ENCODE assay signal across 8 mouse cellular contexts in the genomic region with DNA sequence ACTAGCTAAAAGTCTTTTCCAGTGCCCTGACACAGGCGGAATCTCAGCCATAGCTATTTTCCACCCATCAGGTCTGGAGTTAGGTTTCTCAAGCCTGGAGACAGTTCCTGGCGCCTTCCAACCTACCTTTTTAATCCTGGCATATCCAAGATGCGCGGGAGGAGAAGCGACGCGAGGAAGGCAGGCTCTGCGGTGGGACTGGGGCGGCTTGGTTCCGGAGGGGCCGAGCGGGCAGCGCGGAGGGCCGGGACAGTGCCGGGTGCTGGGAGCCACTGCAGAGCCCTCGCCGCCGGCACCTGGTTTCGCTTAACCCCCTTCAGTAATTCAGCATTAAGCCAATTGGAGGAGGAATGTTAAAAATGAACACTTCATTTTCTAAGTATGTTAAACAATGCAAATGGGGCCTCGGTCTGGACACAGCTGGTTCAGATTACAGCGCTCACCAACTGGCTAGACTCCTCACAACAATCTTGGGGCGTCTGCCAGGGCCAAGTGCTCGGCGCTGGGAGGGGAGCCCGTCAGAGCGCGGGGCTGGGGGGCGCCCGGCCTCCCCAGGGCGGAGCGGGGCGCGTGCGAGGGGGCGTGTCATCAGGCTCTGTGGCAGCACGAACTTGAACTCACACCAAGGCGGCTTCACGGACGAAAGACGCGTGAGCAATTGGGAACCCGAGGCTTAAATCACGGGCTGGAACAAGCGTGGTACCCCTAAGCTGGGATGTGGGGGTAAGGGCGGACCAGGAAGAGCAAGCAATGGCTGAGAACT. TPM values are rescaled to one million over a fixed set of nuclear protein-coding genes. Genes with fewer than 3 reads are reported as not detected.
DNase-seq lines count a peak whose midpoint lies in the region; ATAC-seq and TF ChIP-seq lines count a peak whose summit lies in the region.

Gene Fbln5 (minus strand): TSS at position 448 of the 763 bp plus-strand sequence.

- DNase-seq in thymus, adult 2 months: peak; percentile 16
- DNase-seq in thymus, adult 18-20 months: no peak
- DNase-seq in ovary, postnatal 14 days (ENCODE audit: low spot score): peak; percentile 34
- no peak for DNase-seq in T-cell, adult 2 months (ENCODE audit: low spot score)

- TF ChIP-seq POLR2A in thymus, adult 2 months (IDR thresholded peaks at IDR 0.05; ENCODE audit: control insufficient read depth, extremely low read depth, insufficient read depth, low read length, poor library complexity): no peak

- peak within 1 kb of the TSS; percentile 13 for H3K4me3 ChIP-seq in thymus, adult 2 months (ENCODE audit: control insufficient read depth, insufficient read depth, low read length)
- peak within 1 kb of the TSS; percentile 53 for H3K4me3 ChIP-seq in embryonic facial prominence, embryonic 15.5 days (replicated peaks)
- peak within 1 kb of the TSS; percentile 54 to 62 for H3K4me3 ChIP-seq in heart, embryonic 14.5 days (ENCODE audit: control insufficient read depth in 1 of 2, insufficient read depth in 1 of 2, low read depth in 1 of 2, low read length in 2 of 2)
- H3K4me3 ChIP-seq in kidney, embryonic 16.5 days (ENCODE audit: low read length): peak within 1 kb of the TSS; percentile 60
- H3K4me3 ChIP-seq in lung, embryonic 16.5 days (ENCODE audit: low read length): peak within 1 kb of the TSS; percentile 60

- ATAC-seq in embryonic facial prominence, embryonic 15.5 days (ENCODE audit: insufficient number of reproducible peaks, low FRiP score, low TSS enrichment, low read depth): peak; percentile 89
- peak; percentile 62 for ATAC-seq in heart, embryonic 14.5 days (ENCODE audit: insufficient number of reproducible peaks, insufficient read depth, low FRiP score, low read depth)
- peak; percentile 93 for ATAC-seq in kidney, embryonic 16.5 days (ENCODE audit: low FRiP score, low TSS enrichment)
- peak; percentile 94 for ATAC-seq in lung, embryonic 16.5 days (ENCODE audit: low read depth)

- H3K27ac ChIP-seq in thymus, adult 2 months (ENCODE audit: control insufficient read depth, insufficient read depth, low read length): no peak within 1 kb of the TSS
- H3K27ac ChIP-seq in embryonic facial prominence, embryonic 15.5 days (replicated peaks): peak within 1 kb of the TSS; percentile 97
- peak within 1 kb of the TSS; percentile 66 to 68 for H3K27ac ChIP-seq in heart, embryonic 14.5 days (replicated peaks in 1 of 2; ENCODE audit: control insufficient read depth in 1 of 2, insufficient read depth in 1 of 2, low read depth in 2 of 2, low read length in 2 of 2)
- peak within 1 kb of the TSS; percentile 91 for H3K27ac ChIP-seq in kidney, embryonic 16.5 days (ENCODE audit: low read length)
- H3K27ac ChIP-seq in lung, embryonic 16.5 days (ENCODE audit: low read length): peak within 1 kb of the TSS; percentile 89

- H3K9ac ChIP-seq in embryonic facial prominence, embryonic 15.5 days: peak within 1 kb of the TSS; percentile 23; the same call in 1 of the 2 replicates
- H3K9ac ChIP-seq in heart, embryonic 14.5 days (ENCODE audit: low read length): peak within 1 kb of the TSS; percentile 64
- H3K9ac ChIP-seq in kidney, embryonic 16.5 days (replicated peaks; ENCODE audit: low read length): peak within 1 kb of the TSS; percentile 64
- peak within 1 kb of the TSS; percentile 64 for H3K9ac ChIP-seq in lung, embryonic 16.5 days (ENCODE audit: low read length)

- no peak for TF ChIP-seq CTCF in thymus, adult 2 months (IDR thresholded peaks at IDR 0.05; ENCODE audit: borderline replicate concordance, control insufficient read depth, extremely low read depth, insufficient read depth, low read length, poor library complexity)

- peaks cover 3% of the 10 kb centered on the region; the same call in 1 of the 2 replicates for H3K27me3 ChIP-seq in thymus, adult 2 months (ENCODE audit: control insufficient read depth, insufficient read depth, low read length)
- peaks cover 11% of the 10 kb centered on the region; the same call in 1 of the 2 replicates for H3K27me3 ChIP-seq in embryonic facial prominence, embryonic 15.5 days
- H3K27me3 ChIP-seq in heart, embryonic 14.5 days (ENCODE audit: control insufficient read depth, insufficient read depth, low read length): no peaks in the 10 kb centered on the region
- no peaks in the 10 kb centered on the region for H3K27me3 ChIP-seq in kidney, embryonic 16.5 days (ENCODE audit: insufficient read depth, low read length)
- no peaks in the 10 kb centered on the region for H3K27me3 ChIP-seq in lung, embryonic 16.5 days (ENCODE audit: control insufficient read depth, insufficient read depth, low read depth, low read length)

- H3K9me3 ChIP-seq in embryonic facial prominence, embryonic 15.5 days (replicated peaks): no peaks in the 10 kb centered on the region
- H3K9me3 ChIP-seq in heart, embryonic 14.5 days (ENCODE audit: control insufficient read depth, low read length): no peaks in the 10 kb centered on the region
- no peaks in the 10 kb centered on the region for H3K9me3 ChIP-seq in kidney, embryonic 16.5 days (ENCODE audit: low read length)
- no peaks in the 10 kb centered on the region for H3K9me3 ChIP-seq in lung, embryonic 16.5 days (ENCODE audit: control insufficient read depth, low read length)

- no peaks in the 10 kb centered on the region for H3K36me3 ChIP-seq in thymus, adult 2 months (ENCODE audit: control insufficient read depth, insufficient read depth, low read length)
- no peaks in the 10 kb centered on the region for H3K36me3 ChIP-seq in embryonic facial prominence, embryonic 15.5 days
- H3K36me3 ChIP-seq in heart, embryonic 14.5 days (ENCODE audit: control insufficient read depth, insufficient read depth, low read length): no peaks in the 10 kb centered on the region
- no peaks in the 10 kb centered on the region for H3K36me3 ChIP-seq in kidney, embryonic 16.5 days (ENCODE audit: insufficient read depth, low read length)
- H3K36me3 ChIP-seq in lung, embryonic 16.5 days (ENCODE audit: control insufficient read depth, insufficient read depth, low read length): no peaks in the 10 kb centered on the region

- WGBS in thymus, adult 2 months: 3% methylated on average over 46 of the region's 46 CpGs
- WGBS in embryonic facial prominence, embryonic 15.5 days: under 1% methylated on average over 46 of the region's 46 CpGs
- under 1% methylated on average over 46 of the region's 46 CpGs for WGBS in heart, embryonic 14.5 days
- 1% methylated on average over 46 of the region's 46 CpGs for WGBS in kidney, embryonic 16.5 days
- WGBS in lung, embryonic 16.5 days: under 1% methylated on average over 46 of the region's 46 CpGs

- peaks cover 10% of the 10 kb centered on the region; the same call in 1 of the 2 replicates for H3K4me1 ChIP-seq in thymus, adult 2 months (replicated peaks; ENCODE audit: control insufficient read depth, insufficient read depth, low read length)
- H3K4me1 ChIP-seq in embryonic facial prominence, embryonic 15.5 days: peaks cover 15% of the 10 kb centered on the region
- peaks cover 7 to 16% of the 10 kb centered on the region in 2 experiments; a peak in 2 of 4 replicates for H3K4me1 ChIP-seq in heart, embryonic 14.5 days (ENCODE audit: control insufficient read depth in 2 of 2, insufficient read depth in 2 of 2, low read length in 2 of 2)
- peaks cover 13% of the 10 kb centered on the region; the same call in 1 of the 2 replicates for H3K4me1 ChIP-seq in kidney, embryonic 16.5 days (ENCODE audit: insufficient read depth, low read length)
- H3K4me1 ChIP-seq in lung, embryonic 16.5 days (replicated peaks; ENCODE audit: control insufficient read depth, insufficient read depth, low read length): peaks cover 16% of the 10 kb centered on the region

- H3K4me2 ChIP-seq in embryonic facial prominence, embryonic 15.5 days (replicated peaks): peak within 1 kb of the TSS; percentile 82
- peak within 1 kb of the TSS; percentile 98 for H3K4me2 ChIP-seq in heart, embryonic 14.5 days (ENCODE audit: low read length)
- peak within 1 kb of the TSS; percentile 92 for H3K4me2 ChIP-seq in kidney, embryonic 16.5 days (replicated peaks; ENCODE audit: low read depth, low read length)
- peak within 1 kb of the TSS; percentile 87 for H3K4me2 ChIP-seq in lung, embryonic 16.5 days (ENCODE audit: low read depth, low read length)

RNA-seq across cellular contexts. Expression of gene Fbln5, which starts in this region (rescaled TPM):
- polyA plus RNA-seq in thymus, adult 2 months (2012; rRNA removed): 11.1 and 16.3 TPM in 2 replicates
- 149 and 160 TPM in 2 replicates for polyA plus RNA-seq in embryonic facial prominence, embryonic 15.5 days (2015; fragmentation: Nextera tagmentation; extraction: Ambion mirVana)
- polyA plus RNA-seq in heart, embryonic 14.5 days (2014; fragmentation: Nextera tagmentation; extraction: Ambion mirVana): 108 and 152 TPM in 2 replicates
- 135 and 143 TPM in 2 replicates for polyA plus RNA-seq in kidney, embryonic 16.5 days (2015; fragmentation: Nextera tagmentation; extraction: Ambion mirVana)
- 180 and 194 TPM in 2 replicates for polyA plus RNA-seq in lung, embryonic 16.5 days (2015; fragmentation: Nextera tagmentation; extraction: Ambion mirVana)

Comparison
In these comparisons a context has a peak if more than half of its experiments do, and no peak if none do; other contexts are left out.
1. DNase-seq: peak in thymus, adult 2 months (single experiment) and ovary, postnatal 14 days (single experiment); none in thymus, adult 18-20 months (0 of 2) and T-cell, adult 2 months (single experiment).
2. Peak in every context shown above with its lines, with median percentiles within 50 percentile points of each other: H3K4me3 ChIP-seq, ATAC-seq, H3K4me2 ChIP-seq and H3K9ac ChIP-seq.